Mouse (Mus musculus): Measurements from ENCODE around the gene Thoc7.

The Thoc7 gene

GRCm38 (mm10) chr14:13933290-13934051 lies 28.2 kb downstream of the Thoc7 start:
- DNase-seq (ENCODE audit: low read depth, low spot score) = no peak

DNA sequence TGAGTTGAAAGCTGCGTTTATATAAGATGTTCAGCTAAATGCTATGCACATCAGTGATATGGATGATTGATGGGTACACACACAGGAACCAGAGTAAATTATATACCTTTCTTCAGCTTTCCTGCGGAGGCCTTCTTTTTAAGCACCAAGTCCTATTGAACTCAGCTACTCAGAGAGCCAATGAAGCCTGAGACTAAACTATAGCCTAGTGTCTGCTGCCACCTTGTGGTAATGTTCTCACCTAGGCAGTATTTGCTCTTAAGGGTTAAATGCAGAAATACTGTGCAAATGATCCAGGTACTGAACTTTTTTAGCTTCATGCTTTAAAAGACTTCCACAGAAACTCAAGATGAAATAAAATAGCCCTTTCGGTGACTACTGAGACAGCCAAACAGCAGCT lies 44.0 kb downstream of the Thoc7 start:
- DNase-seq (ENCODE audit: low read depth, low spot score) = peak; percentile 88

GRCm38 (mm10) chr14:13917208-13917607 lies 44.4 kb downstream of the Thoc7 start:
- DNase-seq (ENCODE audit: low read depth, low spot score) = no peak

DNA sequence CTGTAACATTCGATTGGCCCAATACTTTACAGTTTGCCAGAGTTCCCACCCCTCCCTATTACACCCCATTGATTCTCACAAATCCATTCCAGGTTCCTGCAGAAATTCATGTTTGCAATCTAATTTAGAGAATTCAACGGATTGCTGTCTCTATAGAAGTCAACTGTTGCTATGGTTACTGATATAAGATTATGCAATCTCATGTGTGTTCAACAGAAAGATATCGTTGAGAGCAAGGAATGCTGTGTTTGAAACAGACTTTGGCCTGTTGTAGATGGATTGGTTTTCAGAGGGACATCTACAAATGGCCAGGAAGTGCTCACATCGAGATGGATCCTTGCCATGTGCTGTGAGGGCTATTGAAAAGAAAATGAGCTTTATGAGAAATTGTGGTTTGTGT lies 46.4 kb downstream of the Thoc7 start:
- DNase-seq (ENCODE audit: low read depth, low spot score) = peak; percentile 8

DNA sequence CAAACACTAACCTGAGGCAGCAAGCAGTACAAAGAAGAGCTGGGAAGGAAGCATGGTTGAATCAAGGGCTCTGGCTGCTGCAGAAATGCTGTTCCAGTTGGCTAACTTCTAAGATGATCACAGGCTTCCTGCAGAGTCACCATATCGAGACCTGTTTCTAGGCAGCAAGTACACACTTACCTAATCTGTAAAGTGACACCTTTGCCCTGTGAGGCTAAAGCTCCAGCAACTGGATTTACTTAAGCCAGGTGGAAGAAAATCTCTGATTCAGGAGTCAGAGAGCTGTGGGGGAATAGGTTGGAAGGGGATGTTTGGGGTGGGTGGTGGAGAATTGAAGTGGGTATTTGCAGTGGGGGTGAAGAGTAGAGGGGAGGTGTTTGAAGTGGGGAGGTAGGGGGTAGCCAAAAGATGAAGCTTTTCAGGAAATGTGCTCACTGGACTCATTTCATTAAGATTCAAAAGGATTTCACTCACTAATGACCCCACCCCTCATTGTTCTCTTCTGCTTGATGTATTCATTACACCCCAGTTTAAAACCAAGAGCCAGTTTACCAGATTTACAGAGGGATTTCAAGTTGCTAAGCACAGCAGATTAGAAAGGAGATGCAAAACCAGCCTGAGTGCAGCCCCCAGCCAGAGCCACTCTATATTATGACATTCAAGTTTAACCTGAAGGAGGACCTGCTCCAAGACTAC lies 47.1 kb downstream of the Thoc7 start, which contains the start of gene Gm281:
Gene Gm281, minus strand, starts transcription at position 92 of the 696 bp plus-strand sequence.
- DNase-seq (ENCODE audit: low read depth, low spot score) = peak; percentile 82

GRCm38 (mm10) chr14:13910148-13910547 lies 51.5 kb downstream of the Thoc7 start:
- DNase-seq (ENCODE audit: low read depth, low spot score) = peak; percentile 4

GRCm38 (mm10) chr14:13907145-13907544 lies 54.5 kb downstream of the Thoc7 start:
- DNase-seq (ENCODE audit: low read depth, low spot score) = peak; percentile 92

DNA sequence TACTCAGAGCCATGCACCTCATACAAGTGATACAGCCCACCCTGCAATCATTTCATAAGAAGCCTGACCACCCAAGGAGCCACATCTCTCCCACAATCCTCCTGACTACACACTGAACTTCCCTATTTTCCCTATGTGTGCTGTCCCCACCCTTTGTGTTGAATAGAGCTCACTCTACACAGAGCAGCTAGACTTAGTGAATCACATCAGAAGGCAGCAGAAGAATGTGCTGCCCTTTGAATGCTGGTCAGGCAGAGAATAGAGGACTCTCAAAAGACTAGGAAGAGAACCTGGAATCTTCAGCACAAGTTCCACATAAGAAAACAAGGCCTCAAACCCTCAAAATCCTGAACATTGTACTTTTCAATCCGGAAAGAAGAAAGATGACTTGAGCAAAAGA lies 55.2 kb downstream of the Thoc7 start:
- peak; percentile 85 for DNase-seq (ENCODE audit: low read depth, low spot score)

DNA sequence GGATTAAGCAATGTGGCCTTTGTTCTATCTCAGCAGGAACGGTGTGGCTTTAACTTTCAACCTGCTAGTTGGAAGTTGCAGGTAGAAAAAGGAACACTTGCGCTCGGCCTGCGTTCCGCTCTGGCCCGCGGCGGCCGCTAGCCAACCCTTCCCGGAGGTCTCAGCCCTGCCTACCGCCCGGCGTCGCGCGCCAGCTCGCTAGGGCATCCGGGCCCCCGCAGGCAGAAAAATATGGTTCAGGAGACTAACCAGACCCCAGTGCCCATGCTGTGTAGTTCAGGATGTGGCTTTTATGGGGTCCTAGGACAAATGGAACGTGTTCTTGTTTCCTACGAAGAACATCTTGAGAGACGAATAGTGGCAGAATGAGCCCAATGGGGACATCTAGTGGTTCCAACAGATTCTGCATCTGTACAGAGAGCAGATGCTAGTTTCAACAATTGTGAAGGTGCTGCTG lies 60.0 kb downstream of the Thoc7 start:
- peak; percentile 93 for DNase-seq (ENCODE audit: low read depth, low spot score)

Data from R1 (cell line).